Mouse (Mus musculus) embryonic fibroblast, embryonic 13.5 days (primary cell): Measurements from ENCODE around the gene Wwox.

ENCODE experiments used
- CTCF ChIP-seq: IDR thresholded peaks from 2 replicates; pipeline ENCODE4 v1.5.1; 2011; ENCODE audit warnings: mild to moderate bottlenecking, control low read depth, low read length, moderate library complexity, borderline replicate concordance; ENCODE audit not compliant: insufficient read depth
- POLR2A ChIP-seq: IDR thresholded peaks from 2 replicates; pipeline ENCODE4 v1.6.1; 2011; ENCODE audit warnings: low read depth, mild to moderate bottlenecking, control low read depth, low read length, moderate library complexity

- TF ChIP-seq CTCF, result no peak
- no peak for TF ChIP-seq POLR2A
Observed at GRCm38 (mm10) chr8:115009897-115010768, 570.7 kb downstream of the Wwox start.
